Mouse (Mus musculus): ENCODE measurements around the gene Gbx2.

Gbx2 gene

GRCm38 (mm10) chr1:89934316-89935260, 3.6 kb upstream of the Gbx2 start:
- no peak for DNase-seq

- no peak for DNase-seq
Measured at GRCm38 (mm10) chr1:89933786-89934185, 2.8 kb upstream of the Gbx2 start.

GRCm38 (mm10) chr1:89933028-89933427, 2.0 kb upstream of the Gbx2 start:
- DNase-seq, result no peak

- no peak for DNase-seq
Measured at GRCm38 (mm10) chr1:89932616-89933015, 1.6 kb upstream of the Gbx2 start.

GRCm38 (mm10) chr1:89932021-89932423, 1.0 kb upstream of the Gbx2 start:
- no peak for DNase-seq

GRCm38 (mm10) chr1:89930551-89930950, 428 bp downstream of the Gbx2 start:
- no peak for DNase-seq

GRCm38 (mm10) chr1:89929721-89930505, 1.1 kb downstream of the Gbx2 start:
- DNase-seq, result no peak

GRCm38 (mm10) chr1:89929181-89929580, 1.8 kb downstream of the Gbx2 start:
- no peak for DNase-seq

- DNase-seq, result no peak
Measured at GRCm38 (mm10) chr1:89928676-89929075, 2.3 kb downstream of the Gbx2 start.

GRCm38 (mm10) chr1:89927061-89927661, 3.8 kb downstream of the Gbx2 start:
- DNase-seq, result no peak

- no peak for DNase-seq
Measured at GRCm38 (mm10) chr1:89926583-89927060, 4.4 kb downstream of the Gbx2 start.

- DNase-seq, result no peak
Measured at GRCm38 (mm10) chr1:89925501-89926190, 5.3 kb downstream of the Gbx2 start.

- DNase-seq, result no peak
Measured at GRCm38 (mm10) chr1:89923642-89924020, 7.3 kb downstream of the Gbx2 start.

GRCm38 (mm10) chr1:89922883-89923641, 7.9 kb downstream of the Gbx2 start:
- no peak for DNase-seq

- DNase-seq, result no peak
Measured at GRCm38 (mm10) chr1:89922282-89922681, 8.7 kb downstream of the Gbx2 start.

GRCm38 (mm10) chr1:89921806-89922205, 9.2 kb downstream of the Gbx2 start:
- DNase-seq, result no peak

- no peak for DNase-seq
Measured at GRCm38 (mm10) chr1:89919206-89919605, 11.8 kb downstream of the Gbx2 start.

GRCm38 (mm10) chr1:89918111-89918510, 12.9 kb downstream of the Gbx2 start:
- no peak for DNase-seq

- DNase-seq, result no peak
Measured at GRCm38 (mm10) chr1:89913611-89914010, 17.4 kb downstream of the Gbx2 start.

GRCm38 (mm10) chr1:89912392-89912791, 18.6 kb downstream of the Gbx2 start:
- no peak for DNase-seq

GRCm38 (mm10) chr1:89909796-89910195, 21.2 kb downstream of the Gbx2 start:
- DNase-seq, result no peak

GRCm38 (mm10) chr1:89902641-89903040, 28.3 kb downstream of the Gbx2 start:
- no peak for DNase-seq
